Mouse (Mus musculus) left cerebral cortex, postnatal 4 days (tissue): ENCODE results near the gene Trmt13. TPM values are rescaled to one million over a fixed set of nuclear protein-coding genes. Genes with fewer than 3 reads are reported as not detected.
A peak's percentile ranks its signal among the peaks of the same experiment; 100 is the strongest.
"Not testable (repeated sequence)": the region's sequence is repeated elsewhere in the genome, so short reads cannot be mapped to it uniquely, and the experiment has no call there.

ENCODE experiments used
- DNase-seq: peaks from one replicate; pipeline ENCODE4 v3.0.0-alpha.2; 2022
- intact Hi-C: fragments of 180-260 bp; cut with DNase I; formaldehyde crosslinking; loops from one replicate; pipeline ENCODE4 v1.15.1; 2025
- total RNA-seq, 2 experiments: library from RNA; stranded (reverse); gene quantifications; 2 replicates each; pipeline ENCODE4 v1.2.3; 2021

The Trmt13 gene
- total RNA-seq, 2 experiments from 2014 or later, result 17.9 to 20.0 TPM

DNA sequence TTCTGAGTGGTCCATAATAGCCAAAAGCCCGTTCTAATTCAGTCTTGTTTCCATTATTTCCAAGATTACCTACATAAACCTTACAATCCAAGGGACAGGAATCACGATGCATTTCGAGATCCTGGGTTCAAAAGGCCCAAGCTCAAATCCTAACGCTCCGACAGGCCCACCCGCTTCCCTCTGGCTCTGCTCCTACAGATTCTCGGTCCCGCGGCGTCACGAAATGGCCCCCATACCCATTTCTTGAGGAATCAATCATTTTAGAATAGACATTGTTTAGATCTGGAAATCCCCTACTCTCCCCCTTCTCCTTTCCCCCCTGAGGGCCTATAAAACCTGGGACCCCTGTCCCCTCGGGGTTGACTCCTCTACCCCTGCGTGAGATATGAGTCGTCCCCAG is 53.1 kb downstream of the Trmt13 start:
- intact Hi-C loops, result not testable (repeated sequence)
- DNase-seq, result peak; percentile 16

DNA sequence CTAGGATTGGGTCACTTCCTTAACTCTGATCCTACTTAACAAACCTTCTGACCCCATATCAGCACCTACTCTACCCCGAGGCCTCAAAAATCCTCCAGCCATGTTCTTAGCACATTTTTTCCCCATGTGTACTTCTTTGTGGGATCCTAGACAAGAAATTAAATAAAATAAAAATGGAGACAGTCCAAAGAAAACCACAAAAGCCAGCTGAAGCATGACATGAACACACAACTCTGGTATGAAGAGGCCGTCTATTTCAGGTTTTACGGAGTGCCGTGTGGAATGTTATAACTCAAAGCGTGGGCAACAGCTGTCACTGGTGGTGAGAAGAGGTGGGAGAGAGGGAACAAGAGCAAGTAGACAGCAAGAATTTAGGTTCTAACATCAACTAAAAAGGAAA is 63.0 kb downstream of the Trmt13 start:
- intact Hi-C loops, result no loop called here

DNA sequence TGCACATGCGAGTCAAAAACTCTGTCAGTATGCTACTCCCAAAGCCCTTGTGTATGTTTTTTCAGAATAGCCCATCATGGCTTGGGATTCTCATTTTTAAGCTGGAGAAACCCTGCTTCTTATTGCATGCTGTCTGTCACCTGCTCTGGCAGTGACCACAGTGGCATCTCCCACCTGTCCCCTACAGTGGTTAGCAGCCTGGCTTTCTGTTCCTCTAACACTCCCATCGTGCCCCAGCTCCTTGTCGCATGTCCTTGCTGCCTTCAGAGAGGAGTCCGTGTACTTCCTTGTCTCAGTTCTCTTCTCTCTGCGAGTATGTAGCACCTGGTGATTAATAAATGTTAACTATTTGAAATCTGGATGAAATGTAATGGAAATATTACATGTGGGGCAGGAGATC is 67.0 kb downstream of the Trmt13 start:
- intact Hi-C loops, result no loop called here
- no peak for DNase-seq

More for the DNA sequence above, 63.0 kb downstream of the Trmt13 start:
- no peak for DNase-seq

DNA sequence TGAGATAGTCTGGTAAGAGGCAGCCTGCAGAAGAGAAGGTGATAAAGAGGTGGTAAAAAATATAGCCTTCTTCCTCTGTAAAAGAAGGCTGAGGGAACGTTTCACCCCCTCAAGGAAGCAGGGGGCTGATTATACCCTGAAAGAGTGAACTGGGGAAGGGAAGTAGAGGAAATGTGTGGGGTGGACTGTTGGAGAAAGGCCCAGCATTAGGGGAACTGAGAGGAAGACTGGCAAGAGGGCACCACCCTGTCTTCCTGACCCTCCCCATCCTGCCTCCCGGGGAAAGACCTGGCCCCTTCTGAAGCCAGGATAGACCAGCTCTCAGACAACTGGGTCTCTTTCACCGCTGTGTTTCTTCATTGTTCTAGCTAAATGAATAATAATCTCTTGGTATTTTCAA is 71.9 kb downstream of the Trmt13 start:
- no peak for DNase-seq
- intact Hi-C loops, result no loop called here

DNA sequence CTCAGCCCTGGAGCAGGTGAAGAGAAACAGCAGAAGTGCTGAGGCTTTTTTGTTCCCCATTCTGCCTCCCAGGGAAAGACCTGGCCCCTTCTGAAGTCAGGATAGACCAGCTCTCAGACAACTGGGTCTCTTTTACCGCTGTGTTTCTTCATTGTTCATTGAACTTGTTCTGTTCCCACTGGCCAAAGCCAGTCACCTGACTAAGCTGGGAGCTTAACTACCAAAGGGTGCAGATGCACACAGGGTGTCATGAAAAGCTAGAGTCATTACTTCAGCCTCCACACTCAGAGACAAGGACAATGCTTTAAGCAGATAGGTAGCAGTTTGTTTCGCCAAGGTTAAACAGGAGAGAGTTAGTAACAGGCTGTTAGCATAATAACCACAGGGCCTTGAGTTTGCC is 72.3 kb downstream of the Trmt13 start:
- DNase-seq, result no peak
- intact Hi-C loops, result no loop called here

DNA sequence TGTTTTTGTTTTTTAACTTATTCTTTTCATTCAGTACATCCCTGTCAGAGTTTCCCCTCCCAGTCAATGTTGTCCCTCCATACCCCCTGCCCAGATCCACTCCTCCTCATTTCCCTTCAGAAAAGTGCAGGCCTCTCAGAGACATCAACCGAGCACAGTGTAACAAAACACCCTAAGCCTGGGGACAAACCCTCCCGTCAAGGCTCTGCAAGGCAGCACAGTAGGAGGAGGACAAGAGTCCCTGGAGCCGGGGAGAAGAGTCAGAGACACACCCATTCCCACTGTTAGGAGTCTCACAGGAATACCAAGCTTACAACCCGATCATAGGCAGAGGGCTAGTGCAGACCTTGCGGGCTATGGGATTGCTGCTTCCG is 77.2 kb downstream of the Trmt13 start:
- DNase-seq, result no peak
- intact Hi-C loops, result no loop called here

DNA sequence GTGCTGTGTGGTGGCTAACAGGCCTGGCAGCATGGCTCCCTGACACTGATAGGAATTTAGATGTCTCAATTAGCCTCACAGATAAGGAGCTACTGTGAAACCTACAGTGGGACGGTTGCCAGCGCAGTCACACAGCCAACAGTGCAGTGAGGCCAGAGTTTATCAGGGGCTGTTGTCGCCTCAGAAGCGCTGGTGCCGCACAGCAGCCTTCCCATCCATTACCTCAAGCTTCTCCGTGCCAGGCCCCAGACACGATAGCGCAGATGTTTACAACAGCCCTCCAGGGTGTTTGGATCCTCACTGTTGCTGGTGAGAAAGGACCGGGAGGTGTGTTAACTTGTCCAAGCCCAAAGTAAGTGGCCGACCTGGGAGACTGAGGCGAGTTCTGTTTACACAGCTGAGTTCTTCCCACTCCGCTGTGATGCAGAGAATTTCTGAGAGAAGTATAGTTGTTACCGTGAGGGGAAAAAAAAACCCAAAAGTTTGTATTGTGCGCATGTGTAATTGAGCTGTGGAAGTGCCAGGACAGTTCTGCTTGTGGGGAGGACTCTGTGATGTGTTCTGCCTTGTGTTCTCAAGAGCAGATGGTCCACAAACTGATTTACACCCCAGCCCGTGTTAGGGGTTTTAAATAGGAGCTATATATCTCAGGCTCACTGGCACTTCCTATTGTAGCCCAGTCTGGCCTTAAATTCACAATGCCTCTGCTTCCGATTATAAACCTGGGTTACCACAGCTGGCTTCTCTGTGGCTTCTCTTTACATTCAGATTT is 77.8 kb downstream of the Trmt13 start:
- intact Hi-C loops, result no loop called here
- peak; percentile 16 for DNase-seq

Other genes with a start within 250 kb of the Trmt13 start
- 1 to 10 TPM; 3.6 to 4.9 TPM for gene Cdc14a, start 190.6 kb downstream of the Trmt13 start, total RNA-seq
- gene Rtca, start 106.4 kb downstream of the Trmt13 start, total RNA-seq, result 10 to 100 TPM; 67.5 to 71.1 TPM
- gene Dbt, start 101.5 kb downstream of the Trmt13 start, total RNA-seq, result 10 to 100 TPM; 13.8 to 16.2 TPM
- not detected for gene Lrrc39, start 51.6 kb downstream of the Trmt13 start, total RNA-seq
- gene Sass6, start 19.6 kb downstream of the Trmt13 start, total RNA-seq, result 10 to 100 TPM; 11.5 to 12.3 TPM
- gene Mfsd14a, start 48.1 kb upstream of the Trmt13 start, total RNA-seq, result 10 to 100 TPM; 49.7 to 55.7 TPM
- under 1 TPM in 1 of 2 experiments, not detected in 1; 0.68 TPM for gene Gm43191, start 66.7 kb upstream of the Trmt13 start, total RNA-seq
- gene Slc35a3, start 98.2 kb upstream of the Trmt13 start, total RNA-seq, result 10 to 100 TPM; 14.6 to 15.8 TPM
- gene Agl, start 193.6 kb upstream of the Trmt13 start, total RNA-seq, result 10 to 100 TPM; 30.8 to 31.0 TPM
- gene Frrs1, start 244.9 kb upstream of the Trmt13 start, total RNA-seq, result 1 to 10 TPM; 1.2 to 3.0 TPM